Mouse (Mus musculus) kidney, postnatal 14 days (tissue): Measurements from ENCODE around the gene Sf3b6.
"Not testable (repeated sequence)": the region's sequence is repeated elsewhere in the genome, so short reads cannot be mapped to it uniquely, and the experiment has no call there.

Experiments used
- DNase-seq: peaks from one replicate; pipeline ENCODE4 v3.0.0; 2022; ENCODE audit warnings: mixed read lengths

Sf3b6 gene

DNA sequence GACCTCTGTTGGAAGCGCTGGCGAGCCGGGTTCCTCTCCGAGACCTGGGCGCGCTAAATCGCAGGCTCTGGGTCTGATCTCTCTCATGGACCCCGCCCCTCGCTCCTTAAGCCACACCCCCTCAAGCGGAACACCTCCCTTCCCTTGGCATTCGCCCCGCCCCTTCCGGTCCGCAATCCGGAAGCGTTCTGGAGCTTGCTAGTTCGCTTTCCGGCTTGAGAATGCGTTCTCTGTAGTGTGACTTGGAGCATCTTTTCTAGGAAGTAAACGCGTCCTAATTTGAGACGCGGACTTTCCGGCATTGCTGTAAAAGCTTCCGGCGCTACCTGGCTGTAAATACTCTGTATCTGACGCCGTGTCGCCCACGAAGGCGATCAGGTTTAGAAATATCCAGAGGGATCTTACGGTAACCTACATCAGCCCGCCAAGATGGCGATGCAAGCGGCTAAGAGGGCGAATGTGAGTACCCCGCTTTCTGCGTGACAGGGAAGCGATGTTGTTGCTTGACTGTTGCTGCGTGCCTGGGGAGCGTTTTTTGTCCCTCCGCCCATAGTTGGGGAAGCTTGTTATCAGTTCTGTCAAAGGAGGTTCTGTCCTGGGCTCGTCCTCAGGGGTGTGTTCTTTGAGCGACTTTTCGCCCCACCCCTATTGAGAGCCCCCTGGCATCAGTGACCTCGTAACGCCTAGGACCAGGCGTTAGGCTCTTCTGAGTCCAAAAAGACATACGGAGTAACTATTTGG lies at the start of gene Sf3b6:
Gene Sf3b6, plus strand, starts transcription at position 184 of the 741 bp plus-strand sequence.
- peak; percentile 98 for DNase-seq

DNA sequence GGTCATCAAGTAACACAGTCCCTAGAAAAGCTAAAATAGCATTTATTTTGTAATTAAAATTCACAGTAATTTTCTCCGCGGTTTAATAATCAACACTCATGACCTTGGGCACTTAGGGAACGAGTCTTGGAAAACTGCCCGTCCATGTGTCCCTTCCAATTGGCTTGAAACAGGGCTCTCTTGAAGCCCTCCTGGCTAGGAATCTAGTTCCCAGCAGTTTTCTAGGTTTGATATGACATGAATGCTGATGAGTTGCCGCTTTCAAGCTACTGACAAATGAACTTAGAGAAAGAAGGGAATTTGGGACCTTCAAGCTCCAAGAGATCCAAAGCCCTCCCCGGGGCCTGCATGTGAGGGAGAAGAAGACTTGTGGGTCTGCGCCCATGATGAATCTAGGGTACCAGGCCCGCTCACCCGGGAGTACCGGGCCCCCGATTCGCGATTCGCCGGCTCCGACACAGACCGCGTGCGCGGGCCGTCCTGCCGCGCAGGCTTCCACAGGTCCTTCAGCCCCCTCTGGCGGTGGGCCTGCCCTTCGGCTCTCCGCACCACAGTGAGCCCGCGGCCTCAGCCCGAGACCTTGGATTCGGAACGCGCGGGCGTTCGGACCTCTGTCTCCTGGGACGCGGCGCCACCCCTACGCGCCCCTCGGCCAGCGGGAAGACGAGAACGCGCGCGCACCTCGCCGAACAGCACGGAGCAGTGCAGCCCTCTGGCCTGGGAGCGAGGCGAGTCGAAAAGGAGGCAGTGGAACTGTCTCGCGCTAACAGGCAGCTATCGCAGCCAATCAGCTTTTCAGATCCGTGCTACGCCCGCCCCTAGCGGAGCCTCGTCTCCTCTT lies 48.6 kb upstream of the Sf3b6 start, which contains the start of the genes Pfn4 and Fam228b:
Gene Pfn4, plus strand, starts transcription at position 531 of the 841 bp plus-strand sequence.
Gene Fam228b, minus strand, starts transcription at position 776 of the 841 bp plus-strand sequence.
- peak; percentile 97 for DNase-seq

DNA sequence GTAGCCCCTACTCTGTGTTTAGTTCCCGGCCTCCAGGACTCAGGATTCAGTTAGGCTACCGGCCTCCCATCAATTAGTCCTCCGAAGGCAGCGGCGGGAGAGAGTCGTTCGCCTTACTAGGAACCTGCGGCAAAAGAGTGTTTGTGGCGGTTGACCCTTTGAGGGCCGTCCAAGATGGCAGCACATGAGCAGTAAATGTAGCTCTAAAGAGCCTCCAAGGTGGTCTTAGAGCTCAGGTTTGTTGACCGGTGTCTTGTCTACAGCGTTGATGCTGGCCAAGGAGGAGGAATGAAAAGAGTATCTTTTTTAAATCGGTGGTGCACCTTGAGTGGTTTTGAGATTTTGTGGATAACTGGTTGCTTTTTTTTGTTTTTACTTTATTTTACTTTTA lies 48.0 kb upstream of the Sf3b6 start:
- DNase-seq = no peak

DNA sequence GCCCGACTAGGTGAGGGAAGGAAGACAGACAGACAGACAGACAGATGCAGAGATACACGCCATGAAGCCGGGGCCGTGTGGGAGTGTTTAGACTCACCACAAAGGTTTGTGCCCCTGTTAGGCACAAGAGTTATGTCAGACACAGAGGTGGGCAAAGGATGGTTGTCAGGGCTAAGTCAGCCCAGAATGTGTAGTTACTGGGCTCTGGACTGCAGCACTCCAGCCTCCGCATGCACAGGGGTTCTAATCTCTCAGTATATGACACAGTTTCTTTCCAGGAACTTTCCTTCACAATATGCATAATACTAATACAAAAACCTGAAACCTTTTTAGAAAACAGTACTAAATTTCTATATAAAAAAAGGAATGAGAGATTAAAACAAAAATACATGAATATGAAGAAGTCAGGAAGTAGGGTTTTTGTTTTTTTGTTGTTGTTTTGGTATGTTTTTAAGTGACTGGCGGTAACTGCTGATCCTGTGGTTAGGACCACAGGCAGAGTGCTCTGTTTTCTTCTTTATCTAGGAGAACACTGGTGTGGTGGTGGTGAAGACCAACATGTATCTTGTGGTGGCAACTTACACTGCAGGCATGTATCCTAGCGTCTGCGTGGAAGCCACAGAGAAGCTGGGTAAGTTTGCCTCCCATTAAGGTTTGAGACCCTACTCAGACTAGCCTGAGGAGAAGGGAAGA lies 42.3 kb upstream of the Sf3b6 start:
- DNase-seq = no peak

DNA sequence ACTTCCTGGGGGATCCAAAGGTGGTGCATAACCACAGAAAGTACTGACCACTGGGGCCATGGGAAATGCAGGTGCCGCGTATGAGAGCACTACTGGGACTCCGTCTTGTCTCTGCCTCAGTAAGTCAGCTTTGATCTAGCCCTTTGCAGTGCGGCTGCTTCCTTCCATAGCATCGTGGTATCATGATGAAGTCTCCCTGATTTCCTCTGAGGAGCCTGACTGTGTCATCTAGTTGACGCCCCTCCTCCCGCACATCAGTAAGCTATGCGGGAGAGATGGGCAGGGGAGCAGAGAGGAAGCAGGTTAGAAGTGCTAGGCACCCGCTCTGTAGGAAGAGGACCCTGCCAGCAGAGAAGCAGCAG lies 41.8 kb upstream of the Sf3b6 start:
- DNase-seq = no peak

DNA sequence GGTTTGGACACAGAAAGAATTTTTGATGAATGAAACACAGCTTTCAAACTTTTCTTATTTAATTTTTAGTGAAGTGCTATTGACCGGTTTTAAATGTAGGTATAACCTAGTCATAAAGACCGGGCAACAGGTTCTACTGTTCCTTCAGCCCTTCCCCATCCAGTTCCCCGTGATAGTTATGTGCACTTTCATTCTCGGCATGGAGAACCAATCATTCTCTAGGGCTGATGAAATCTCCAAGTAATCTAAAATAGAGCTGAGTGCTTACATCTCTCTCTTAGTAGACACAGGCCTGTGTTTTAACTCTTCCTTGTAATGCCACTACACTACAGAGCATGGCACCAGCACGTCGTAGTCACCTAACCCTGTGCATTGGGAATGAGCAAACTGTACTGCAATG lies 39.6 kb upstream of the Sf3b6 start:
- DNase-seq = no peak

DNA sequence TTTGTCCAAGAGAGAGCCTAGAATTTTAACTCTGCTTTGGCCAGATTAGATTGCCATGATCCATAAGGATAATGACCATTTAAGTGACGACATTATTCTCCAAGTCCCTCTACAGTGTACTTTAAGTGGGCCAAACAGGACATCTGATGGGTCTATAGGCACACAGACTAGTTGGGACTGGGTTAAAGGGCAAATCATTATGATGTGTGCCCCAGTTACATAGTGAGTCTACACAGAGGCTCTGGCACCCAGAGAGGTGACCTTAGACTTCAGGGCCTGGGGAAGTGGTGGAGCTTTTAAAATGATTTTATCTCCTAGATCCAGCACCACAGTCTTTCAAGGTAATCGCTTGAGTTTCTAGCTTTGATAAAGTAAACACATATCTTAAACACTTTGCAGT lies 37.1 kb upstream of the Sf3b6 start:
- DNase-seq = no peak

DNA sequence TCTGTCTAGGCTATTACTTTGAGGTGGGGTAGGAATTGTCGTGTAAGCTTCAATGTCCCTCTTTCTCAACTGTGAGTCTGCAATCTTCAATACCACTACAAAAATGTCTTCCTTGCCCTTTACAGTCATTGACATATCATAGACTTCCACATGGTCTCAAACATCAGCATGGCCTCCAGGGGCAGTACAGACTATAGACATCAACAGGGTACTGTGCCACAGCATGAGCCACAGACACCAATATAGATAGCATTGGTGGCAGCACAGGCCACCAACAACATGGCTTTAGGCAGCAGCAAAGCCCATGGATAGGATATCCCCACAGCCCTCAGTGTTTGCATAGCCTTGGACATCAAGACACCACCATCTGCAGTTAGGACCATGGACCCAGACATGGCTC lies 36.1 kb upstream of the Sf3b6 start:
- DNase-seq = no peak

DNA sequence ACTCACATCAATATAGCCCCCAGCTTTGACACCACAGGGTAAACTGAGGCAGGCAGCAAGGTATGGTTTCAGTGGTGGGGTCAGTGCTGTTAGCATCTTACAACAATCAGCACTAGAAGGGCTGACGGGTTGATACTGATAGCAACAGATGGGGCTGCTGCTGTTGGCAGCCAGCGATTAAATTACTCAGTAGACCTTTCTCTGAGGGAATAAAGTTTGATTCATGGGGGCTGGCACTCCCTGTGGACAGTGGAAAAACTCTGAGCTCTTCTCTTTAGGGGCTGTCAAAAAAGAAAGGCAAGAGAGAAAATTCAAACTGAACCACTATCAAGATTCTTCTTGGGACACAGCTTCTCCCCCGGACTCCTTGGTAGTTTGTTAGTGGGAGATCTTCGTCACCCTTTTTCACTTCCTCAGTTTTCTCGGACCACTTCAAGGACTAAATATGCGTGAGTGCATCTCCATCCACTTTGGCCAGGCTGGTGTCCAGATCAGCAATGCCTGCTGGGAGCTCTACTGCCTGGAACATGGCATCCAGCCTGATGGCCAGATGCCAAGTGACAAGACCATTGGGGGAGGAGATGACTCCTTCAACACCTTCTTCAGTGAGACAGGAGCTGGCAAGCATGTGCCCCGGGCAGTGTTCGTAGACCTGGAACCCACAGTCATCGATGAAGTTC lies 35.5 kb upstream of the Sf3b6 start:
- DNase-seq = not testable (repeated sequence)

DNA sequence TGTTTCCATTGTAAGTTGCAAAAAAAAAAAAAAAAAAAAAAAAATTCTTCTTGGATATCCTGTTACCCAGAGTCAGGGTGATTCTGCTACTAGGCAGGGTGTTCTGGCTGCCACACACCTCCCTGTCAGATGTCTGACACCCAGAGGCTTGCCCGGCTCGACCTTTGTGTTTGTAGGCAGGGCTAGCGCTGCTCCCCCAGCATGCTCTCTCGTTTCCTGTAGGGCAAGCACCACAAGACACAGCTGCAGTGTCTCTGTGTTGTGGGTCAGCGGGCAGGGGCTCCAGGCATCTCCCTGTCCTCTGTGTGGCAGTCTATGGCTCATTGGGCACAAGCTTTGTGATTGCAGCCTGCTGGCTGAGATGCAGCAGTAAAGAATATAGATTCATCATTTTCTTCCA lies 33.7 kb upstream of the Sf3b6 start:
- peak; percentile 45 for DNase-seq

DNA sequence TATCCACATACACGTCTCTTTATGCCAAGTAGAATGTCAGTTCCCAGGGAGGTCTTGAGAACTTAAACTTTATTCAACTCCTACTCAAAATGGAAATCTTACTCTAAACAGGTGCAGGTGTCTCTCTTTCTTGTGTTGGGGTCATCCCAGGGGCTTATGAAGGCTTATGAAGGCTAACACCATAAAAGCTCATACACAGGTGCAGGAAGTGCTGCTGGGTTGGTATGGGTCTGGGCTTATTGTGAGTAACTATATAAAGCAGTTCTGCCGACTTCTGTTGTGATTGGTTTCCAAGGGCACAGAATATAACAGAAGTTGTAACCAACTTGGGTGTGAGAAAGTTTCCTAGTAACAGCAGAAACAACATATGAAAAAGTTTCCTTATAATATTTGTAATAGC lies 32.9 kb upstream of the Sf3b6 start:
- DNase-seq = no peak

DNA sequence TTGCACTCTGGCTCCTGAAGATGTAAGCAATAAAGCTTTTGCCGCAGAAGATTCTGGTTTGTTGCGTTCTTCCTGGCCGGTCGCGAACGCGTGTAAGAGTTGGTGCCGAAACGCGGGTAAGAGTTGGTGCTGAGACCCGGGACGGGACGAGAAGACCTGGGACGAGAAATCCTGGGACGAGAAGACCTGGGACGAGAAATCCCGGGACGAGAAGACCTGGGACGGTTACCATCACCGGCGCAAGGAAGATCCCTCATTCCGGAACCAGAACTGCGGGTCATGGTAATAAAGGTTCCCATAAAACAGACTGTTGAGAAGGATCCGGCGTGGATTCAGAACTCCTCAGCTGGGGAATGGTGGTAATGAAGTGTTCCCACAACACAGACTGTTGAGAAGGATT lies 29.2 kb upstream of the Sf3b6 start:
- DNase-seq = not testable (repeated sequence)

DNA sequence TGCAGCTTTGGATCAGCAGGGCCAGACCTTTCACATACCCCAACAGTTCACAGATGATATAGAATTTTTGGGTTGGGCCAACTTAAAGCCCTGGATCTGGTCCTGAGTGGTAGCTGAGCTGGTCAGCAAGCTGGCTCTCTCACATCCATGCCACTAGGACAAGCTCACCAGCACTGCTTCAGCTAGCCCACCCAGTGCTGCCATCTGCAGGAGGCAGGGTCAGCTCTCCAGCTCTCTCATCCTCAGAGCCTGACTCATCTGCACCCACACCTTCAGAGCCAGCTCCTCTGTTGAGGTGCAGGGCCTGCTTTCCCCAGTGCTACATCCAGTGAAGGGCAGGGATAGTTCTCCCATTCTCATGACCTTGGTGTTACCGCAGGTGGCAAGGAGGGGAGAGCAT lies 23.6 kb upstream of the Sf3b6 start:
- no peak for DNase-seq

DNA sequence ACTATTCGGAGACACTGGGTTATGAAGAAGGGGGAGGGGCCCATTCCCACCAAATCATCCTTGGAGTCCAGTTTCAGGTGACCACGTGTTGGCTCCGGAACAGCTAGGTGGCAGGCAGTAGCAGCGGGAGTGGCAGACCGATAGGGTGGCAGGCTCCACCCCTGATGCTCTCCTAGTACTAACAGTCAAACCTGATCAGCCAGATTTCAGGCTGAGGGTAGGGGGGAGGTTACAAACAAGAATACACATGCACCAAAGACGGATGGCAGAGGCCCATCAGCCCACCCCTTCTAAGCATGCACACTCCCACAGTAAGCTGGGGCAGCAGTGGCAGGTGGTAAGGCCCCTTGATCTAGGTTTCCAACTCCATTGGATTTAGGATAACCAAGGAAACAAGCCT lies 19.9 kb upstream of the Sf3b6 start:
- peak; percentile 0 for DNase-seq

DNA sequence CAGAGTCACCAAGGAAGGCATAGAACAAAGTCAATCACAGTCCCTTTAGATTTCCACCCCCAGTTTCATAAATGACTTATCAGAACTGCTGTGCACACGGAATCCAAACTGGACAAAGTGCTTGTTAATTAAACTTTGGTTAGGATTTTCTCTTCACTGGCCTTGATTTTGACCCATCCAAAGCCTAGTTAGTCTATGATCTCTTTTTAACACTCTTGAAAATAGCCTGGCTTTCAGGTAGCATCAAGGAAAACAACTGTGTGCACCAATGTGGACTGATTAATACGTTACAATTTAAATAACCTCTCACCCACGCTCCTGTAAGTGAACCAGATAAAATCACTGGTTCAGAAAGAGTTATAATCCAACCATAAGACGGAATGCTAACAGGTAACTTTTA lies 6.3 kb upstream of the Sf3b6 start:
- DNase-seq = no peak

DNA sequence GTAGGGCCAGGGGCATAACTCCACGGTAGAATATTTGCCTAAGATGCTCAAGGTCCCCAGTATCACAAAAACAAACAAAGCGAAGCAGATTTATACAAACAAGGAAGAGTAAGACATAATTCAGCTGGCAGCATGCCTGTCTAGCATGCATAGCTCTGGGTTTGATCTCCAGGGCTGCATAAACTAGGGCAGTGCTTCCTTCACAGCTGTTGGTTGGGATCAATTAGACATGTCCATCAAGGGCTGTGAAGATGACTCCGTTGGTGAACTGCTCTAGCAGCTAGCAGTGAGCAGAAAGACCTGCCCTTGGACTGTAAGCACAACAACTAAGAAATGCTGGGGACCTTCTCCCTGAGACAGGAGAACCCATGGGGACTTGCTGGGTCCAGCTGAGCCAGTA lies 5.6 kb upstream of the Sf3b6 start:
- DNase-seq = no peak

DNA sequence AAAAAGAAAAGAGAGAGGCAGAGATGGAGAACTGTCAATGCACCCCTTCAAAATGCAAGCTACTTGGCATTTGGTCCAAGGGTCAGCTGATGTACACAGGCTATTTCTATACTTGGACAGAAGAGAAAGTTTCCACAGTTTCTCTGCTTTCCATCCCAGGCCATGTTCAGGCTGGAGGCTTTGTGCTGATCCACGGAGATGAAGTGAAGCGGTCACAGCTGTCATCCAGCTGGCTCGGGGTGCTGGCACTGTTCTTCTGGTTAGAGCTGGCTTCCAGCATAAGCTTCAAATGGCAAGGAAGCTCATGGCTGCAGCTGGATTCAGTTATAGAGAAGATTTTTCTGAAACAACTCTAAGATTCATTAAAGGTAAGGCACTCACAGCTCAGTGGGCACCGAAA lies 3.7 kb upstream of the Sf3b6 start:
- DNase-seq = no peak

DNA sequence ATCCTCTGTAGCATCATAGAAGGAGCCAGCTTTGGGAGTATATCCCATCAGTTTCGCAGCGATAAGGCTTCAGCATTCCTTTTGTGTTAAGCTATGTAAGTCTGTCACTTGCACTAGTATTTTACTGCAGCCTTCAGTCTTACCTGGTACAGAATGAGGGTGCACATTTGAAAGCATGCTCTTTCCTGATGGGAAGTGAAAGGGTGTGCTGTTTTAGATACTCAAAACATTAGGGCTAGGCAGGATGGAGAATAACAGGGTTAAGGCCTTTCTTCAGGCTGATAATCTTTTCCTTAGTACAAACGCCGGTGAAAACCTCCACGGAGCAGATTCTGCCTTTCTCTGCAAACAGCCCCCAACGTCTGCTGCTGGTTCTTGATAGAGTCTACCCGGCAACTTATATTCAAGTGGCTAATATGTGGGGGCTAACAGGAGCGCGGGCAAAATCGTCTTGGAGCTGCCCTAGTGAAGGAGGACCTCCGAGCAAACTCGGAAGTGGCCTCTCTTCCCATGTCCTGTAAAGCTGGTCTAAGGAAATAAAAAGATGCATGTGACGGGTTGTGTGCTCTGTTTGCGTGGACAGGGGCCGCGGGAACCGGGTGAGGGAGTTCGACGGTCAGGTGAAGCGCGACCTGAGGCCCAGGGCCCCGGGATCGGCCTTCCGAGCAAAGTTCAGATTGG lies 524 bp upstream of the Sf3b6 start:
- no peak for DNase-seq

DNA sequence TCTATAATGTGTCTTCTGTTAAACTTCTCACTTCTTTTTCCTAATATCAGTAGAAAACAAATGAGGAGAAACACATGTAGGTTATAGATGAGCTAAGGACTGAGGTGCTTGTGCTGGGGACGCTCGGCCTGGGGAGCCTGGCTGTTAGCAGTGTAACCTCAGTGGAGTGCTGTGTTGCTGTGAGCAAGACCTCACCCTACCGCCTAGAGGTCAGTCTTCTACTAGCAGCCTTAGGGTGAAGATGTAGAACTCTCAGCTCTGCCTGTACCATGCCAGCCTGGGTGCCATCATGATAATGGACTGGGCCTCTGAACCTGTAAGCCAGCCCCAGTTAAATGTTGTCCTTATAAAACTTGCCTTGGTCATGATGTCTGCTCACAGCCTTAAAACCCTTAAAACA lies 9.9 kb downstream of the Sf3b6 start:
- DNase-seq = no peak

DNA sequence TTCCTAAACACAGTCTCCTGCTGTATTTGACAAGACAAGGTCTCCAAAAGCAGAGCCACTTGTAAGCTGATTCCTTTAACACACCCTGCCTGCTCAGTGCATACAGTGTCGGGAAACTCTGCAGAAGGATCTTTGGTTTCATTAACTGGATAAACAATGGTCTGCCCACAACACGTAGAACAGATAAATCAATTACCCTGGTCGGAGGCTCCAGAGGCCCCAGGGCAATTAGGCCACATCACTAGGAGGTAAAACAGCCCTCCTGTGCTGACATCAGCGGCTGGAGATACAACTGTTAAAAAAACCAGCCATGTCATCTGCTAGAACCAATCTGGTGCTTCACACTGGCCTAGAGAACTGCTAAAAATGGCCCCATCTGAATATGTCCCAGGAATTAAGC lies 19.6 kb downstream of the Sf3b6 start:
- no peak for DNase-seq

DNA sequence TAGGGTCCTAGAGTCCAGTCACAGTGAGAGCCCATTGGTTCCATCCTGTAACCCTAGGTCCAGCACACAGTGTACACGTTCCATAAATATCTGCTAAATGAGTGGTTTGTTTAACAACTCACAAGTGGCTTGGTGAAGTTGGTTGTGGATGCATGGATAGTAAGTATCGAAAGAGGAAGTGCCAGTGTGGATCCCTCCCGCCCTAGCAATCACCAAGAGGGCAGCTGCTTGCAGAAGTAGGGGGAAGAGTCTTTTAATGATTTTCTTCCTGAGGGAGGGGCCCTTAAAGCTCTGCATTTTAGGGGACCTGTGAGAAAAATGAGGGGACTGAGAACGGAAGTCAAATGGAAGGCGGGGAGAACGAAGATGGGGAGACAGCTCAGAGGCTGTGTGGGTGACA lies 22.7 kb downstream of the Sf3b6 start:
- no peak for DNase-seq

DNA sequence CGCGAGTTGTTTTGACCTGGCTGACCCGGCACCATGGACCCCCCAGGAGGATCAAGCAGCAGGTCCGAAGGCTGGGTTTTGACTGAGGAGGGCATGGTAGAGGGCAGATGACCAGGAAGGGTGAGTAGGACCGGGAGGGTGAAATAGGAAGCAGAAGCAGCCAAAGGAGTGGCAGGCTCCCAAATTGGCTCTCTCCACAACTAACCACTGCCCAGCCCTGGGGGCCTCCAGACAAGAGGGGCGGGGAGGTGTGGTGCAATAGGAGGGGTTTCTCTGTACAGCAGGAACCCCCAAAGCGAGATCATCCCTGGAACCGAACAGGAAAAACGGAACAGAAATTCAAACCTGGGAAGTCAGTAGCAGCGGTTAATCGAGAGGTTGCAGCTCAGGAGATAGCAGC lies 23.4 kb downstream of the Sf3b6 start:
- no peak for DNase-seq
